Mouse (Mus musculus): Measurements from ENCODE around the gene Ina. TPM values are rescaled to one million over a fixed set of nuclear protein-coding genes. Genes with fewer than 3 reads are reported as not detected.
"Not testable (repeated sequence)": the region's sequence is repeated elsewhere in the genome, so short reads cannot be mapped to it uniquely, and the experiment has no call there.

Ina gene
- polyA plus RNA-seq, 1 experiment: not detected

- H3K4me3 ChIP-seq (ENCODE audit: insufficient read depth, low read depth, low read length); H3K4me1 ChIP-seq (ENCODE audit: control insufficient read depth, insufficient read depth, insufficient read length, low read length); H3K27ac ChIP-seq (replicated peaks; ENCODE audit: low read depth, low read length): not testable (repeated sequence)
Observed at GRCm38 (mm10) chr19:46992329-46992728, 22.2 kb upstream of the Ina start.

- no peaks in the 10 kb centered on the region for H3K4me1 ChIP-seq (ENCODE audit: control insufficient read depth, insufficient read depth, insufficient read length, low read length)
- H3K4me3 ChIP-seq (ENCODE audit: insufficient read depth, low read depth, low read length): no peak overlapping the region
- no peak overlapping the region for H3K27ac ChIP-seq (replicated peaks; ENCODE audit: low read depth, low read length)
Observed at GRCm38 (mm10) chr19:46996095-46996494, 18.4 kb upstream of the Ina start.

GRCm38 (mm10) chr19:46998168-46998870, 16.2 kb upstream of the Ina start:
- Histone ChIP-seq H3K27ac (replicated peaks; ENCODE audit: low read depth, low read length) (no peak overlapping the region), H3K4me1 (ENCODE audit: control insufficient read depth, insufficient read depth, insufficient read length, low read length) (no peaks in the 10 kb centered on the region), H3K4me3 (ENCODE audit: insufficient read depth, low read depth, low read length) (no peak overlapping the region)

- Histone ChIP-seq H3K4me3 (ENCODE audit: insufficient read depth, low read depth, low read length) (no peak overlapping the region), H3K4me1 (ENCODE audit: control insufficient read depth, insufficient read depth, insufficient read length, low read length) (no peaks in the 10 kb centered on the region), H3K27ac (replicated peaks; ENCODE audit: low read depth, low read length) (no peak overlapping the region)
Observed at GRCm38 (mm10) chr19:46998953-46999352, 15.5 kb upstream of the Ina start.

- H3K4me1 ChIP-seq (ENCODE audit: control insufficient read depth, insufficient read depth, insufficient read length, low read length): no peaks in the 10 kb centered on the region
- H3K27ac ChIP-seq (replicated peaks; ENCODE audit: low read depth, low read length): no peak overlapping the region
- no peak overlapping the region for H3K4me3 ChIP-seq (ENCODE audit: insufficient read depth, low read depth, low read length)
Observed at GRCm38 (mm10) chr19:46999753-47000152, 14.7 kb upstream of the Ina start.

GRCm38 (mm10) chr19:47000357-47000756, 14.1 kb upstream of the Ina start:
- not testable (repeated sequence) for H3K4me1 ChIP-seq (ENCODE audit: control insufficient read depth, insufficient read depth, insufficient read length, low read length); H3K4me3 ChIP-seq (ENCODE audit: insufficient read depth, low read depth, low read length); H3K27ac ChIP-seq (replicated peaks; ENCODE audit: low read depth, low read length)

- H3K27ac ChIP-seq (replicated peaks; ENCODE audit: low read depth, low read length): no peak overlapping the region
- H3K4me3 ChIP-seq (ENCODE audit: insufficient read depth, low read depth, low read length): no peak overlapping the region
- no peaks in the 10 kb centered on the region for H3K4me1 ChIP-seq (ENCODE audit: control insufficient read depth, insufficient read depth, insufficient read length, low read length)
Observed at GRCm38 (mm10) chr19:47003742-47004511, 10.6 kb upstream of the Ina start.

- Histone ChIP-seq H3K4me3 (ENCODE audit: insufficient read depth, low read depth, low read length) (no peak overlapping the region), H3K27ac (replicated peaks; ENCODE audit: low read depth, low read length) (no peak overlapping the region), H3K4me1 (ENCODE audit: control insufficient read depth, insufficient read depth, insufficient read length, low read length) (no peaks in the 10 kb centered on the region)
Observed at GRCm38 (mm10) chr19:47005873-47006272, 8.6 kb upstream of the Ina start.

- Histone ChIP-seq H3K4me1 (ENCODE audit: control insufficient read depth, insufficient read depth, insufficient read length, low read length) (no peaks in the 10 kb centered on the region), H3K27ac (replicated peaks; ENCODE audit: low read depth, low read length) (no peak overlapping the region), H3K4me3 (ENCODE audit: insufficient read depth, low read depth, low read length) (no peak overlapping the region)
Observed at GRCm38 (mm10) chr19:47006321-47006720, 8.2 kb upstream of the Ina start.

GRCm38 (mm10) chr19:47009420-47009819, 5.1 kb upstream of the Ina start:
- no peak overlapping the region for H3K27ac ChIP-seq (replicated peaks; ENCODE audit: low read depth, low read length)
- H3K4me3 ChIP-seq (ENCODE audit: insufficient read depth, low read depth, low read length): no peak overlapping the region
- H3K4me1 ChIP-seq (ENCODE audit: control insufficient read depth, insufficient read depth, insufficient read length, low read length): no peaks in the 10 kb centered on the region

GRCm38 (mm10) chr19:47009943-47010342, 4.6 kb upstream of the Ina start:
- no peak overlapping the region for H3K4me3 ChIP-seq (ENCODE audit: insufficient read depth, low read depth, low read length)
- no peak overlapping the region for H3K27ac ChIP-seq (replicated peaks; ENCODE audit: low read depth, low read length)
- peaks cover 4% of the 10 kb centered on the region; the same call in 1 of the 2 replicates for H3K4me1 ChIP-seq (ENCODE audit: control insufficient read depth, insufficient read depth, insufficient read length, low read length)

GRCm38 (mm10) chr19:47012521-47013130, 1.9 kb upstream of the Ina start:
- no peak overlapping the region for H3K27ac ChIP-seq (replicated peaks; ENCODE audit: low read depth, low read length)
- H3K4me3 ChIP-seq (ENCODE audit: insufficient read depth, low read depth, low read length): no peak overlapping the region
- H3K4me1 ChIP-seq (ENCODE audit: control insufficient read depth, insufficient read depth, insufficient read length, low read length): peaks cover 7% of the 10 kb centered on the region

- no peak overlapping the region for H3K27ac ChIP-seq (replicated peaks; ENCODE audit: low read depth, low read length)
- H3K4me3 ChIP-seq (ENCODE audit: insufficient read depth, low read depth, low read length): no peak overlapping the region
- H3K4me1 ChIP-seq (ENCODE audit: control insufficient read depth, insufficient read depth, insufficient read length, low read length): peaks cover 7% of the 10 kb centered on the region
Observed at GRCm38 (mm10) chr19:47013340-47014158, 949 bp upstream of the Ina start.

GRCm38 (mm10) chr19:47014159-47014446, 395 bp upstream of the Ina start:
- Histone ChIP-seq H3K27ac (replicated peaks; ENCODE audit: low read depth, low read length) (no peak overlapping the region), H3K4me3 (ENCODE audit: insufficient read depth, low read depth, low read length) (no peak overlapping the region), H3K4me1 (ENCODE audit: control insufficient read depth, insufficient read depth, insufficient read length, low read length) (peaks cover 7% of the 10 kb centered on the region)

- Histone ChIP-seq H3K27ac (replicated peaks; ENCODE audit: low read depth, low read length) (no peak overlapping the region), H3K4me3 (ENCODE audit: insufficient read depth, low read depth, low read length) (no peak overlapping the region), H3K4me1 (ENCODE audit: control insufficient read depth, insufficient read depth, insufficient read length, low read length) (peaks cover 7% of the 10 kb centered on the region)
Observed at GRCm38 (mm10) chr19:47015396-47015795, 898 bp downstream of the Ina start.

Data from brown adipose tissue, adult 24 weeks (tissue).